Mouse (Mus musculus): ENCODE measurements around the gene Bag6. TPM values are rescaled to one million over a fixed set of nuclear protein-coding genes. Genes with fewer than 3 reads are reported as not detected.

Bag6 gene
- total RNA-seq, 1 experiment from 2014 or later: 362 TPM

Other genes with a start within 250 kb of the Bag6 start
- not detected in 2 replicates for gene C2, start 236.9 kb upstream of the Bag6 start, total RNA-seq (2023)
- 49.5 and 66.6 TPM in 2 replicates for gene Ehmt2, start 236.7 kb upstream of the Bag6 start, total RNA-seq (2023)
- gene Slc44a4, start 220.7 kb upstream of the Bag6 start, total RNA-seq (2023): 0.25 TPM in 1 of 2 replicates, not detected in the other
- gene Neu1, start 203.9 kb upstream of the Bag6 start, total RNA-seq (2023): 87.8 and 101 TPM in 2 replicates
- gene Hspa1b, start 175.9 kb upstream of the Bag6 start, total RNA-seq (2023): 25.6 and 50.7 TPM in 2 replicates
- gene Gm20481, start 165.3 kb upstream of the Bag6 start, total RNA-seq (2023): not detected in 2 replicates
- 36.0 and 76.5 TPM in 2 replicates for gene Hspa1a, start 163.0 kb upstream of the Bag6 start, total RNA-seq (2023)
- 0.16 TPM in 1 of 2 replicates, not detected in the other for gene Hspa1l, start 162.5 kb upstream of the Bag6 start, total RNA-seq (2023)
- gene Lsm2, start 153.3 kb upstream of the Bag6 start, total RNA-seq (2023): 15.3 and 22.7 TPM in 2 replicates
- 51.6 and 57.8 TPM in 2 replicates for gene Vars, start 134.2 kb upstream of the Bag6 start, total RNA-seq (2023)
- gene Vwa7, start 118.6 kb upstream of the Bag6 start, total RNA-seq (2023): 0.09 TPM in 1 of 2 replicates, not detected in the other
- 0.86 and 1.9 TPM in 2 replicates for gene Sapcd1, start 107.2 kb upstream of the Bag6 start, total RNA-seq (2023)
- 3.5 and 11.1 TPM in 2 replicates for gene Msh5, start 88.4 kb upstream of the Bag6 start, total RNA-seq (2023)
- 248 and 288 TPM in 2 replicates for gene Clic1, start 85.2 kb upstream of the Bag6 start, total RNA-seq (2023)
- 1.4 and 2.6 TPM in 2 replicates for gene Ddah2, start 76.1 kb upstream of the Bag6 start, total RNA-seq (2023)
- gene Ly6g6c, start 69.8 kb upstream of the Bag6 start, total RNA-seq (2023): not detected in 2 replicates
- gene Mpig6b, start 69.0 kb upstream of the Bag6 start, total RNA-seq (2023): 0.47 TPM in 1 of 2 replicates, not detected in the other
- gene Ly6g6e, start 58.3 kb upstream of the Bag6 start, total RNA-seq (2023): not detected in 2 replicates
- not detected in 2 replicates for gene Ly6g6d, start 57.1 kb upstream of the Bag6 start, total RNA-seq (2023)
- 1.1 TPM in 1 of 2 replicates, not detected in the other for gene Ly6g6f, start 49.6 kb upstream of the Bag6 start, total RNA-seq (2023)
- 44.4 and 57.6 TPM in 2 replicates for gene Abhd16a, start 45.9 kb upstream of the Bag6 start, total RNA-seq (2023)
- not detected in 2 replicates for gene Ly6g5c, start 26.9 kb upstream of the Bag6 start, total RNA-seq (2023)
- gene Ly6g5b, start 19.8 kb upstream of the Bag6 start, total RNA-seq (2023): 13.3 and 14.5 TPM in 2 replicates
- gene Gpank1, start 13.7 kb upstream of the Bag6 start, total RNA-seq (2023): 36.0 and 50.1 TPM in 2 replicates
- gene Csnk2b, start 13.1 kb upstream of the Bag6 start, total RNA-seq (2023): 135 and 169 TPM in 2 replicates
- 21.0 and 24.5 TPM in 2 replicates for gene D17H6S53E, start 8.8 kb upstream of the Bag6 start, total RNA-seq (2023)
- not detected in 2 replicates for gene Apom, start 3.1 kb upstream of the Bag6 start, total RNA-seq (2023)
- 170 and 191 TPM in 2 replicates for gene Prrc2a, start 29.7 kb downstream of the Bag6 start, total RNA-seq (2023)
- gene Aif1, start 40.9 kb downstream of the Bag6 start, total RNA-seq (2023): 10.8 and 14.1 TPM in 2 replicates
- 410 and 626 TPM in 2 replicates for gene Lst1, start 53.3 kb downstream of the Bag6 start, total RNA-seq (2023)
- 118 TPM in 2 replicates for gene Ltb, start 59.3 kb downstream of the Bag6 start, total RNA-seq (2023)
- 115 TPM in 2 replicates for gene Tnf, start 66.8 kb downstream of the Bag6 start, total RNA-seq (2023)
- not detected in 2 replicates for gene Lta, start 70.2 kb downstream of the Bag6 start, total RNA-seq (2023)
- 0.79 TPM in 1 of 2 replicates, not detected in the other for gene Gm16181, start 85.7 kb downstream of the Bag6 start, total RNA-seq (2023)
- 1.8 and 3.2 TPM in 2 replicates for gene Atp6v1g2, start 98.5 kb downstream of the Bag6 start, total RNA-seq (2023)
- gene Nfkbil1, start 100.6 kb downstream of the Bag6 start, total RNA-seq (2023): 18.5 and 19.9 TPM in 2 replicates
- gene Ddx39b, start 106.6 kb downstream of the Bag6 start, total RNA-seq (2023): 185 and 239 TPM in 2 replicates
- gene H2-D1, start 127.6 kb downstream of the Bag6 start, total RNA-seq (2023): 1,574 and 1,649 TPM in 2 replicates
- gene H2-Q1, start 185.2 kb downstream of the Bag6 start, total RNA-seq (2023): 5.9 and 6.8 TPM in 2 replicates
- gene H2-Q2, start 207.1 kb downstream of the Bag6 start, total RNA-seq (2023): 7.6 and 11.1 TPM in 2 replicates
- 116 and 118 TPM in 2 replicates for gene H2-Q4, start 244.4 kb downstream of the Bag6 start, total RNA-seq (2023)

Measured in neutrophil, adult 65 days (primary cell).